Mouse (Mus musculus) frontal cortex, adult (tissue): ENCODE data around the gene Fgf18.

ENCODE experiments used
- ATAC-seq: cut with Nextera tagmentation; 2 replicates; pipeline ENCODE4 v1.9.2; 2017; ENCODE audit warnings: mild to moderate bottlenecking, moderate library complexity, mixed read lengths; ENCODE audit not compliant: low TSS enrichment

Gene Fgf18

GRCm38 (mm10) chr11:33070520-33070919 is 76.7 kb downstream of the Fgf18 start:
- no peak for ATAC-seq
